Mouse (Mus musculus): Measurements from ENCODE around the gene Tprn.

DNA sequence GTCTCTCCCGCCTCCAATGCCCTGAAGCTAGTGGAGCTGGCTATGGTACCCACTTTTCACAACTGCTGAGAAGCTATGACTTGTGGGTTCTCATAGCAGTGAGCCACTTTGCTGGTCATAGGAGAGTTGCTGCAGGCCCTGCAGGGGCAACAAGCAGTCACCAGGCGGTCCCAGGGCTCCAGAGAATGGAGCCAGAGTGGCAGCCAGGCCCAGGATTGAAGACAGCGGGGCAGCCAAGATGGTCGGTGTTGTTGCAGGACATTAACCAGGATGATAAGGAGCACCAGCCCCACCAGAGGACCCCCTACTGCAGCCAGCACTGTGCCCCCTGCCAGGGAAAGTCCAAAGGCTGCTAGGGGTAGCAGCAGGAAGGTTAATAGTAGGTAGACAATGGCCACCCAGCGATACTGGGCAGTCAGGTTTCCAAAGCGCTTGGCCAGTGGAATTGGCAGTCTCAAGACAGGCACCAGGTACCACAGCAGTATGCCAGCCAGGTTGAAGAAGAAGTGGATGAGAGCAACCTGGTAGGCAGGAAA lies 33.4 kb upstream of the Tprn start:
- no peak for TF ChIP-seq POLR2A (IDR thresholded peaks at IDR 0.05; ENCODE audit: low read depth, low read length)
- TF ChIP-seq CTCF (IDR thresholded peaks at IDR 0.05; ENCODE audit: extremely low read depth, insufficient read depth, insufficient read length, insufficient replicate concordance): no peak
